Mouse (Mus musculus): Measurements from ENCODE around the gene Adamts16. TPM values are rescaled to one million over a fixed set of nuclear protein-coding genes. Genes with fewer than 3 reads are reported as not detected.

Gene Adamts16
- total RNA-seq, 2 experiments from 2014 or later, result 5.5 to 5.7 TPM

- Histone ChIP-seq H3K4me3 (no peak overlapping the region), H3K27ac (no peak overlapping the region)
- no peak for TF ChIP-seq CTCF (IDR thresholded peaks at IDR 0.05)
- DNase-seq (ENCODE audit: extremely low spot score in 1 of 2, low spot score in 2 of 2), result no peak
- intact Hi-C loops (cut with DNase I), result no loop called here
Measured at GRCm38 (mm10) chr13:70685825-70686224, 155.8 kb downstream of the Adamts16 start.

- Histone ChIP-seq H3K27ac (no peak overlapping the region), H3K4me3 (no peak overlapping the region)
- TF ChIP-seq CTCF (IDR thresholded peaks at IDR 0.05), result no peak
- intact Hi-C loops (cut with DNase I), result no loop called here
- no peak for DNase-seq (ENCODE audit: extremely low spot score in 1 of 2, low spot score in 2 of 2)
Measured at GRCm38 (mm10) chr13:70684976-70685609, 156.5 kb downstream of the Adamts16 start.

- intact Hi-C loops (cut with DNase I), result no loop called here
- no peak overlapping the region for H3K27ac ChIP-seq
Measured at GRCm38 (mm10) chr13:70681411-70682183, 160.0 kb downstream of the Adamts16 start.

GRCm38 (mm10) chr13:70680316-70680715, 161.3 kb downstream of the Adamts16 start:
- intact Hi-C loops (cut with DNase I), result no loop called here
- no peak for TF ChIP-seq CTCF (IDR thresholded peaks at IDR 0.05)
- Histone ChIP-seq H3K27ac (no peak overlapping the region), H3K4me3 (no peak overlapping the region)
- no peak for DNase-seq (ENCODE audit: extremely low spot score in 1 of 2, low spot score in 2 of 2)

More at GRCm38 (mm10) chr13:70681411-70682183, 160.0 kb downstream of the Adamts16 start:
- no peak for TF ChIP-seq CTCF (IDR thresholded peaks at IDR 0.05)
- H3K4me3 ChIP-seq, result no peak overlapping the region
- no peak for DNase-seq (ENCODE audit: extremely low spot score in 1 of 2, low spot score in 2 of 2)

Other genes starting within 250 kb of the Adamts16 start
- 10 to 100 TPM; 73.5 to 73.7 TPM for gene Ice1, start 204.2 kb downstream of the Adamts16 start, total RNA-seq (2021)

Measured in left cerebral cortex, adult 2 months (tissue).